Mouse (Mus musculus) kidney, postnatal 25 days (tissue): ENCODE results near the gene Sspn.

Source experiments
- DNase-seq, 2 experiments: peaks; one replicate each; pipeline ENCODE4 v3.0.0; 2021; ENCODE audit warnings: mixed read lengths in 2 of 2

Gene Sspn

DNA sequence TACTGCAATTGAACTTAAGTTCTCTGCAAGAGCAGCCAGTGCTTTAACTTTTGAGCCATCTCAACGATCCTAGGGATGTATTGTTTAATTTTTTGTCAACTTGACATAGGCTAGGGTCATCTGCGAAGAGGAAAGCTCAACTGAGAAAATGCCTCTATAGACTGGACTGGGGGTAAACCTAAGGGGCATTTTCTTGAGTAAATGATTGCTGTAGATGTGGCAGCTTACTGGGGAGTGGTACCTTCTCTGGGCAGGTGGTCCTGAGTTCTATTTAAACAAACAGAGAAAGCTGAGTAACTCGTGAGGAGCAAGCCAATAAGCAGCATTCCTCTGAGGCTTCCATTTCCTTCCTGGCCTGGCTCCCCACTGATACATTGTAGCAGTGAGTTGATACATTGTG lies at the start of gene Sspn:
Gene Sspn (plus strand): TSS at position 301 of the 400 bp plus-strand sequence.
- no peak for DNase-seq

DNA sequence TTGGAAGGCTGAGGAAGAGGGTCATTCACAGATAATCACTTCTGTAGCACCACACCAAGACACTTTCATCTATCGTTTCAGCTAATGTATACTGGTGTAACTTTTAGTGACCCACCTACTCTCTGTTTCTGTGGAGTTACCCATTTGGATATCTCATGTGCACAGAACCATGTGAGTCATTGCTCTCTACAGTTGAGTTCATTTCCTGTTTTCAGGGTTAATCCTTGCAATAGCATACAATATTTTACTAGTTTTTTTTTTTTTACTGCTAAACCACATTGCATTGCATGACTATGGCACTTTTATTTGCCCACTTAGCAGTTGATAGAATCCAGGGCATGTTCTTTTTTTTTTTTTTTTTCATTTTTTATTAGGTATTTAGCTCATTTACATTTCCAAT lies 48.4 kb upstream of the Sspn start:
- no peak for DNase-seq

DNA sequence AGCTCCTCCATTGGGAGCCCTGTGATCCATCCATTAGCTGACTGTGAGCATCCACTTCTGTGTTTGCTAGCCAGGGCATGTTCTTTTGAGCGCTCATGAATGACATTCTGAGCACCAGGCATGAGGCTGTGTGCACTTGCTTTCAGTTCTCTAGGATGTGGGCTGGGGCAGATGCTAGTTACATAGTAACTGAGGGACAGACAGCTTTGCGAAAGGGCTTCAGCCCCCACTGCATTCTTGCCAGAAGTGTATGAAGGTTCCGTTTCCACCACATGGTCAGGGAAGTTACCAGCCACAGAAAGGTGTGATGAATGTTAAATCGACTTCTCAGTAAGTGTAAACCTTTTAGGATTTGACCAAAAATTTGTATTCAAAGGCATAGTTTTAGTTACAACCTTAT lies 47.8 kb upstream of the Sspn start:
- no peak for DNase-seq

DNA sequence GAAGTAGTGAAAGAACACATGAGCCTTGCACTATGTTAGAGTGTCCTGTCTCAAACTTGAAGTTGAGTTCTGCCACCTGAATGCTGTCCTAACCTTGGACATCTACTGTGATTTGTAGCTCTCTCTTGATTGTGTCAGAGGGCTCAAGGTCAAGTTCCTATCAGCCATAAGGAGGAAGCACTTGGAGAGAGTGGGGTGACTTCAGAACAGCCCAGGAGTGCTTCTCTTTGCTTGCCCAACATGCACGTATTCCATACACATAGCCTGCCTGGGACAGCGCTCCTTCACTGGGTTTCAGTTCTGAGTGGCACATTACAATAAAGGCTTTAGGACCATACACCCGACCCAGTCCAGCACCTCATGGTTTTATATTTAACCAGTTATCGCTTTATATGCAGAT lies 46.4 kb upstream of the Sspn start:
- no peak for DNase-seq

DNA sequence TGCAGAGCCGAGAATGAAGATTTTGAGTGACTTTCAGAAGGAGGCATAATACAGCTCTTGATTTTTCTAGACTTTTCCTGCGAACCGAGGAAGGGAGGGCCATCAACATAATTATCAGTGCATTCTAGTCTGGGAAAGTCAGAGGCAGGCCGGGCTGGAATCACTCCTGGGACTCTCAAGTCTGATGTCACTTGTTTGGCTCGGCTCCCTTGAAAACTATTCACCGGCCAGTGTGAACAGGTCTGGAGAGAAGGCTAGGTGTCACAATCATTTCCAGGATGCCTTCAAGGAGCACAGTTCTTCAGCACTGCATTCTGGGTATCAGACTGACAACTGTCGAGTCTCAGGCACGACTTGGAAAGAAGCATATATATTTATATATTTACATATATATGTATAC lies 45.2 kb upstream of the Sspn start:
- DNase-seq = peak in 1 of 2 experiments; percentile 35

DNA sequence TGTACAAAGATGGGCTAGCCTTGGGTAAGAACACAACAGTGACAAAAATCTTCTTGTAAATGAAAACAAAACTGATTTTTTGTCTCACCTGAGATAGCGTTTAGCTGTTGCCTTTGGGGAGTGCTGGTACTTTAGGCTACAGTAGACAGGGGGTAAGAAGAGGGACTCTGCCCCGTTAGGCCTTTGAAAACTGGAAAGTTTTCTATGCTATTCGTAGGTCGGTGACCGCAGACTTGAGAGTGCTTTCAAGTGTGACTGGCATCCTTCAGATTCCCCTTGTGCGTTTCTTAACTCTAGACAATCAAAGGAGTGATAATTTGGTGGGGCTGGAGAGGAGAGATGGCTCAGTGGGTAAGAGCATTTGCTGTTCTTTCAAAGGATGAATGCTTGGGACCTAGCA lies 43.7 kb upstream of the Sspn start:
- DNase-seq = no peak

DNA sequence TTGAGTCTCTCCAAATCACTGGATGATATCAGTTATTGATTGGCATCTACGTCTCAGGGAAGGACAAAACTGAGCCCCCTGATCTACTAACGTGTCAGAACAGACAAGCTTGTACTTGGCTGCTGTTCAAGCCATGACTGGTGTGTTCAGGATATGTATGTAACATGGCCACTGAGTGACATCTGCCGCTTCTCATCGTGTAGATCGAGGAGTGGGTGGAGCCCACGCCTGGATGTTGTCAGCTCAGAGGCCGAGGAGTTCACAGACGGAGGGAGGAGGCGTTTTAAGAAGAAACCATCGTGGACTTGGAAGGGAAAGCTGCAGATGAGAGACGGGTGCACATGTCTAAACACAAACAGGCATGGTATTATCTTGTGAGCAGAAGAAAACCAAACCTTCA lies 39.5 kb upstream of the Sspn start:
- DNase-seq = no peak

DNA sequence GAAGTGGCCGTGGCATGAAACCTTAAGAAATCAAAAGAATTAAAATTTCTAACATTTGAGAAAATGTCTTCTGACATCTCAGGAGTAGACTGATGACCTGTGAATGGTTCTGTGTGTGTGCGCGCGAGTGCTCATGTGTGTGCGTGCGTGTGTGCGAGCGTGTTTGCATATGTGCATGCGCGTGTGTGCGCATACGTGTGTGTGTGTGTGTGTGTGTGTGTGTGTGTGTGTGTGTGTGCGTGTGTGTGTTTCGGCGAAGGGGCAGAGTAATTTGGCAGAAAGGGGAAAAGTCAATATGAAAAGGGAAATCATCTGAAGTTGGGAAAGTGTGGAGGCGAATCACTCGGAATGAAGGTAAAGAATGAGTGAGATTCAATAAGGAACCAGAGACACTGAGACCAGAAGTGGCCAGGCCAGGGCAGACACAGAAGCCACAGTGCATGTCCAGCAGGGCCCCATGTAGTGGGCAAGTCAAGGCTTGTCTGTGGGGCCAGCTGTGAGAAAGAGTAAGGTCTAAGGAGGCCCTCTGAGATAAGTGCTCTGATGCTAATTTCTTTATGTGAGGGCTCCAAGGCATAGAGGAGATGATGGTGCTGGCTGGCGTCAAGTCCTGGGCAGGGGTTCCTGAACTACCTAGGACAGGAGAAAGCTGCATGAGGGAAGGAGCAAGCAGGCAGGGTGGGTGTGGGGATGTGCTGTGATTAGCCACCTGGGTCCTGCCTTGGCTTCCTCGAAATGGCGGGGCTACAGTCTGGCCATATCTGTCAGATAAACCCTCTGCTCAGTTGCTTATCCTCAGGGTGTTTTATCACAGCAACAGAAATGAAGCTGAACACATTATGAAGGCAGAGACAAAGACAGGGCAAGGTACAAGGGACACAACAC lies 38.8 kb upstream of the Sspn start:
- DNase-seq = no peak

DNA sequence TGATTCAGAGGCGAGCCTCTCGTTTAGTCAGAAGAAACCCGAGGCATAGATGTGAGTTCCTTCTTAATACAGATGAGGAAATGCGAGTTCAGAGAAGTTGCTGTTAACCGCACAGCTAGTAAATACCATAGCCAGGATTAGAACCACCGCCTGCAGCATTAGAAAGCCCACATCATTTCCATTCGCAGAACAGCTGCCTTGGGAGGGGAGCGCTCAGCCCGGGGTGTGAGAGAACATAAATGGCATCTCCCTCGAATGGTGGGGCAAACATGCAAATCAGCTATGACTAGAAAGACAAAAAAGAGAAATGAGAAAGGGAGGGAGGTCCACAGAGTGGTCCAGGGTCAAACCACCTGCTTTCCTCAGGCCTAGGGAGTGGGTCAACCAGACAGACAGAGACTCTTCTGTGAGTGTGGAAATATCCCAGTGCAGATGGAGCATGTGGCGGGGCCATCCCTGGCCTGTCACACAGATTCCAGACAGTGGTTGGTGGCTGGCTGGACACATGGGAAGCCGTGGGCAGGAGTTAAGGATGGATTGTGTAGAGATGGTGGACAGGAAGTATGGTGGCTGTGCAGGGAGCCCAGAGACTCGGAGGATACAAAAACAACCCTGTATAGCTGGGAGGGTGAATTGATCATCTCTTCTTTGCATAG lies 37.9 kb upstream of the Sspn start:
- DNase-seq = no peak

DNA sequence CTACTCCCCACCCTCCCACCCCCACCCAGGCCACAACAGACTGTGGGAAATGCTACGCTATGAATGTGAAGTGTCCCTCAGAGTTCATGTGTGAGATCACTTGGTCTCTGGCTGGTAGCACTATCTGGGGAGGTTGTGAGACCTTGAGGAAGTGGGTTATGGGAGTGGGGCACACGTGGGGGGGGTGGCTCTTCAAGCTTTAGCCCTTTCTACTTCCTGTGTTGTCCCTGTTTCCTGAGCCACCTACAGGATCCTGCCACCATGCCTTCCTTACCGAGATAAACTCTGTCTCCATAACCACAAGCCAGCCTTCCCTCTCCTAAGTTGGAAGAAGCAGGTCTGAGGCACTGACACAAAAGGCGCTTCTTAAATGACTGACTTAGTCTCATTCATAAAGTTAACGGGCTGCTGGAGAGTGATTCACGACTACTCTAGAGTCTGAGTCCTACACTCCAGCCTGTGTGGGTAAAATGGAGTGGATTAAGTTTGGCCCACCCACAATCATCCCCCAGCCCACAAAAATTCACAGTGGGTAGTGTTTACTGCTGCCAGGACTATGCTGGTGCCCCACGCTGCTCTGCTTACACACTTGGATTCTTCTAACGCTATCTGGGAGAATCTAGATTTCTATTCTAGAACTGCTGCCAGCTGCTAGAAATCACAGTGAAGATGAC lies 36.6 kb upstream of the Sspn start:
- DNase-seq = no peak

DNA sequence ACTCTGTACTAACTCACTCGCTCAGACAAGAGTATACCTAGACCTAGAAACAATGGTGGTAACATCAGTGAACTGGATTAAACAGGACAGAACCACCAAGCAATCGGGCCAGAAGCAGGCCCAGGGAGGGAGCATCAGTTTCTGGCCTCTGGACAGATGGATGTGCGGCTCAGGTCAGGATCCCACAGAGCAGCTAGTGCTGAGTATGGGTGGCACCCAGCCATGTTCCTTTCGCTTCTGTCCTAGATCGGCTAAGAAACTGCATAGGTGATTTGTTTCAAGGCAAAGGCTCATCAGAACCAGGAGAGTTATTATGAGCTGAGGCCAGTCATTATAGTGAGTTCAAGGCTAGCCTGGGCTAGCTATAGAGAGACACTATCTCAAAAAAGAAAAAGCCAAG lies 27.3 kb upstream of the Sspn start:
- DNase-seq = no peak

DNA sequence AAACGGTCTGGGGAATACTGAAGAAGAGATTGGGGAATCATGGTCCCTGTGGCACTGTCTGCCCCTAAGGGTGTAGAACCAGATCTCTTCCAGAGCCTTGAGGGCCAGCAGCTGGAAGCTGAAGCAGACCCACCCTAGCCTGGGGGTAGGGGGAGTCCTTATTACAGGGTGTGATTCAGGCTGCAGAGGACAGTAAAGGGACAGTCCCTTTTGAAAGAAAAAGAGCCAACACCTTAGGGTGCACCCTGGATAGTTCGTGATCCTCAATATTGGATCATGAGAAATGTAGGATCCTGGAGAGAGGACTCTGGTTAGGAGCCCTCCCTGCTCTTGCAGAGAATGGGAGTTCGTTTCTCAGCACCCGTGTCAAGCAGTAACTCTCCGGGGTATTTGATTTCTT lies 26.8 kb upstream of the Sspn start:
- DNase-seq = no peak

DNA sequence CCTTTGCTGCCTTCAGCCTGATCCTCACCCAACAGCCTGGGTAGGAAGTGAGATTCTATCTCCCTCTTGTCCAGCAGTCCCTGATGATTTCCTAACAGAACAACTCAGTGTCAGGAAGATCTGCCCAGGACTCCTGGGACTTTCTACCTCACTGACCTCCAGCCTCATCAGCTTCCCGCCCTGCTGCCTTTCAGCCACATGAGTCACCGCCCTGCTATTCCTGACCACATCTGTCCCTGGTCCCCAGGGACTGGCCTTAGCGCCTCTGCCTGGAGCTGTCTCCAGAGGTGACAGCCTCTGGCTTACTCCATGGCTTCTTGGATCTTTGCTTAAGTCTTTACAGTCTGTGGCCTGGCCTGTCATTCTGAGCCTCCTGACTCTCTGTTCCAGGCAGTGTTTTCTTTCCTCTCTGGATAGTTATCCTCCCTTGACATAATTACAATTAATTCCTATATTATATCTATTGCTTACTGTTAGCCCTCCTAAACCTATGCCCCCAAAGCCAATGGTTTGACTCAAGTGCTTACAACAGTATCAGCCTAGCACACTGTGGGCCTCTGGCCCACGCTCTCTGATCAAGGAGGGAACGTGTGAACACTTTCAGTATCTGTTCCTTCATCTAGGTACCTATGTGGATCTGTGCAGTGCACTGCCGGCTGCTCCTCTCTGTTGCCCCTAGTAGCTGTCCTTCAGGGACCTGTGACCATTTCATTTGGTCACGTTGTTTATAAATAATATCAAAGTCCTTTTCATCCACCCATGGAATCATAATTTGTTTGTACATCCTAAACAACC lies 25.1 kb upstream of the Sspn start:
- peak; percentile 25 to 71 for DNase-seq

DNA sequence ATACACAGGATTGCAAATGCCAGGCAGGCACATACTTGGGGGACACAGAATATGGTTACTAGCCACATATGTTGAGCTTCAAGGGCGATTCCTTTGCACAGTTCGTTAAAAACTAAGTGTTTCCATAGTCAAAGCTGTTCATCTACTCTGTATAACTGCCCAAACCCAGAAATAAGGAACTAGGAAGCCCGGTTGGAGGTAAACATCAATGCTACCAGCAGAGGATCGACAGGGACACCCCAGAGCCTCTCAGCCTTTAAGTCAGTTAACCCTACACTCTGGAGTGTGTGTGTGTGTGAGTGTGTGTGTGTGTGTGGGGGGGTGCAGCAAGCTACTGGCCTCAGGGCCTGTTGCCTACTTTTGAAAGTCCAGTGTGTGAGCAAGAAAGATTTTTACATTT lies 21.5 kb upstream of the Sspn start:
- no peak for DNase-seq

DNA sequence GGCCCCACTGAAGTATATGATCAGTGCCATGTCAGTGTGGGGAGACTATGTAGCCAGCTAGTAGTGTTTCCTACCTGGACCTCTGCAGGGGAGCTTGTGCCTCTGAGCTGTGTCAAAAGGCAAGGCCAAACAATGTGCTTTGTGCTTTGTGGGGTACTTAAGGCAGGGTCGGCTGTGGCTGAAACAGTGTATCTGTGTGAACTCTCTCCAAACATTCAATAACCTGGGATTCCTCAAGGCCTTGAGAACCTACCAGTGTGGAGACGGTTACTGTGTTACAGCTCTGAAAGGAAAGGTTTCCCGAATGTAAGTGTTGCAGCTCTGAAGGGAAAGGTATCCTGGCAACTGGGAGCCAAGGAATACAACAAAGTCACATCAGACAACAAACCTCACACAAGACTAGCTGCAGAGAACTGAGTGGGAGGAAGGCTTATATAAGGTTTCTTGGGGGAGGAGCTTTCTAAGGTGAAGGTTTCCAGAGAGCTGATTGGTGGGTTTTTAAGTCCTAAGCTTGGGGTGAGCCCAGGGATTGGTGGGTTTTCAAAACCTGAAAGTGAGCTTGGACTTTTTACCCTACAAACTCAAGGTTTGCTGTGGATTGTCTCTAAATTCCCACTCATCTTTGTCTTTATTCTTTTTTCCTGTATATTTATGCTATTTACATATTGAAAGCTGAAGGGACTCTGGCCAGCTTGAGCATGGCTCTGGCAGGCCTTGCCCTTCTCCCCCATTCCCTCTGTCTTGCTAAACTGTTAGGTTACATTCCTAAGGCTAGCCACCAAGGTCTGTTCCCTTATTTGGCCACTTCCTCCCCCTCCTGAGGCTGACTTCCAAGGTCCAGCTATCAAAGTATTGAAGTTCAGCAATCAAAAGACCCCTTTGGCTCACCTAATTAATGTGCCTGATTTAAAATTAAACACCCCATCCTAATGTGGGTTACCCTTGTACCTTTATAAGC lies 20.7 kb upstream of the Sspn start:
- DNase-seq = no peak

DNA sequence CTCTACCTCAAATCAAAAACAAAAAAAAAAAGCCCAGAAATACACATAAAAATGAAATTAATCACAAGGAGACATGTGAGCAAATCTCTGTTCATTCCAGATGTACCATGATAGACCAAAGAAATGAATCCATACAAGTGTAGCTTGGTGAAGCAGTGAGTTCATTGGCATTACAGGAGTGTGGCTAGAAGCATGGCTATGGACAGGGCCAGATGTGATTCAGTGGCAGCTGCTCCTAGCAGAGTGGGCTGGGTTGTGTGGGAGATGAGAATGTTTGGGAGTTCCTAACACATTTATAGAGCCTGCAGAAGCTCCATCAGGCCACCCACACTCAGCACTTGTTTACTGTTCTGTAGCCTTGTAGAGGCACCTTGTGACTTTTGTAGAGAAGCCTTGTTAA lies 19.2 kb upstream of the Sspn start:
- DNase-seq = no peak

DNA sequence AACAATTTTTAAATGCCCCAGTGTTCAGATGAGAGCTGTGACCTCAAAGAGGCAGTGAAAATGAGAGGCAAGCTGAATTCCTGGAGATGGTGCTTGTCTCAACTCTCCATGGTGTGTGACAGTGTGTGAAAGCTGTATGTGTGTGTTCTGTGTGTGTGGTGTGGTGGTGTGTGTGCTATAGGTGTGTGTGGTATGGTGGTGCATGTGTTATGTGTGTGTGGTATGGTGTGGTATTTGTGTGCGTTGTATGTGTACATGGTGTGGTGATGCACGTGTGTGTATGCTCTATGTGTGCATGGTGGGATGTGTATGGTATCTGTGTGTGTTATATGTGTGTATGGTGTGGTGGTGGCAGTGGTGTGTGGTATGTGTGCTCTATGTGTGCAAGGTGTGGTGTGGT lies 16.0 kb upstream of the Sspn start:
- DNase-seq = no peak

DNA sequence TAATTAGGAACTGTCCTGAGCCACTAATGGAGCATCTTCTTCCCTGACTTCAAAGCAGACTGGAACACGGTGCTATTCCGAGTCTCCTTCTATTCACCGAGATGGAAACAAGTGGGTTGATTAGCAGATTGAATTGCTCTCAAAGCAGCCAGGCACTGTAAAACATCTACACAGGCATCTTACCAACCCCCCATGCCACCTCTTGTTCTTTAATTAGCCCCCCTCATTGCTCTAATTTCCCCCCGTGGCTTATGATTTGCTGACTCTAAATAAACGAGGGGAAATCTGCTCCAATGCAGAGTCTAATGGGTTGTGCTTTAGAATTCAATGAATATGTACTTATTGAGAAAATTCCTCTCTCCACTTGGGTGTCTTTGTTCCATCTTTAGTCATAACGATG lies 15.0 kb upstream of the Sspn start:
- no peak for DNase-seq

DNA sequence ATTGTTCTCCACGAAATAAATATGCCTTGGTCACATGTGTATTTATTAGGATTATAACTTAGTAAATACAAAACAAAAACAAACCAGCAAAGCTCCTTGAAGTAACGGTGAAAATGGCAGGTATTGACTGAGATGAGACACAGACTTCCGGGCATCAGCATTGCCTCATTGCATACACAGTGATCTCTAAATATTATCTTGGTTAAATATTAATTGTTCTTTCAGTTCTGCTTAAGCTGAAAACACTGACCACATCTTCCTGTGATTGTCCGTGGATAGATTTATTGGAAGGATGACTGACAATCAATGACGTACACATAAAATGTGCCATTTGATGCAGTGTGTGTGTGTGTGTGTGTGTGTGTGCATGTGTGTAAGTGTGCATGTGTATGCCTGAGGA lies 13.2 kb upstream of the Sspn start:
- DNase-seq = no peak

DNA sequence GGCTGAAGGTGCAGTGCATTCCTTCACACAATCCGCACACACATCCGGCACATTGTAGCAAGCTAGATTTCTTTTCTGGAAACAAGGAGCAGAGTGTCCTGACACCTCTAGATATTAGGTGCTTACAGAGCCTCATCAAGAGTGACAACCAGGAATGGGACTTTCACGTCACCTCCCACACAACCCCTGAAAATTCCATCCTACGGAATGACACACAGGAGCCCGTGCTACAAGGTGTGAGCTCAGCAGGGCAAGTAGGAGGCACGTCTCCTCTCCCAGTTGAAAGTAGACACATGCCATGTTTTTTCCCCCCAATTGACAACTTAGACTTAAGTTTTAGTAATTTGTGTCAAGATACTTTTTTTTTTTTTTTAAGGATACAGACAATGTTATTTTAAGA lies 7.8 kb upstream of the Sspn start:
- DNase-seq = no peak

DNA sequence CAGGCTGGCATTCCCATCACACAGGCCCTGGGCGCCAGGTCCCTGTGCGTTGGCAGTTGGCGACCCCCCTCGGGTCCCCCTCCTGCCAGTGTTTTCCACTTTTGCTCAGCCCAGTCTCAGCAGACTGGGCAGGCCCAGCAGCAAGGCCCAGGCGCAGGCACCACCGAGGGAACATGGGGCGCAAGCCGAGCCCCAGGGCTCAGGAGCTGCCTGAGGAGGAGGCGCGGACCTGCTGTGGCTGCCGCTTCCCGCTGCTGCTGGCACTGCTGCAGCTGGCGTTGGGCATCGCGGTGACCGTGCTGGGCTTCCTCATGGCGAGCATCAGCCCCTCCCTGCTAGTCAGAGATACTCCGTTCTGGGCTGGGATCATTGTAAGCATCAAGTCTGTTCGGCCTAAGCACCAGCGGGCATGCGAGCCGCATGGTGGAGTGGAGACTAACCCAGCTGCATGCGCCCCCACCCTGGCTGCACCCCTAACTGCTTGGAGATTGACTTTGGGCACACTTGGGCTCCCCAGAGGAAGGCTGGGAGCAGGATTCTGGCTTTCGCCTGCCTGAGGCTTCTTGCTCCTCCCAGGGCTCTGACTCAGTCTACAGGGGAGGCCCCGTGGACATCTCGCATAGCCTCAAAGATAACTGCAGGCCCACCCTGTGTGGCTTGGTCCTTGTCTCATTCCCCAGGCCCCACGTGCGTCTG lies 2.7 kb downstream of the Sspn start:
- peak; percentile 86 to 94 for DNase-seq
